Mouse (Mus musculus) limb, embryonic 13.5 days (tissue): ENCODE measurements around the gene Slc37a2. TPM values are rescaled to one million over a fixed set of nuclear protein-coding genes. Genes with fewer than 3 reads are reported as not detected.
A peak's percentile ranks its signal among the peaks of the same experiment; 100 is the strongest.

Source experiments
- ATAC-seq: fragments of 200-750 bp; cut with Nextera tagmentation; 2 replicates; pipeline ENCODE4 v1.8.0; 2017; ENCODE audit warnings: low read depth, moderate number of reproducible peaks, moderate TSS enrichment; ENCODE audit not compliant: low FRiP score
- H3K27ac ChIP-seq: fragments of 300-500 bp; sonication (generic); 2 replicates; pipeline ENCODE4 v1.5.1; 2015; ENCODE audit warnings: inconsistent platforms, mild to moderate bottlenecking, moderate library complexity
- H3K27me3 ChIP-seq: fragments of 300-500 bp; sonication (generic); 2 replicates; pipeline ENCODE4 v1.6.1; 2015; ENCODE audit warnings: mild to moderate bottlenecking, inconsistent platforms
- H3K36me3 ChIP-seq: fragments of 300-500 bp; sonication (generic); 2 replicates; pipeline ENCODE4 v1.6.1; 2015; ENCODE audit warnings: inconsistent platforms, mild to moderate bottlenecking, moderate library complexity
- H3K4me1 ChIP-seq: fragments of 300-500 bp; sonication (generic); 2 replicates; pipeline ENCODE4 v1.6.1; 2015; ENCODE audit warnings: inconsistent platforms
- H3K4me2 ChIP-seq: fragments of 300-500 bp; sonication (generic); replicated peaks from 2 replicates; pipeline ENCODE4 v1.6.1; 2015; ENCODE audit warnings: inconsistent platforms, mild to moderate bottlenecking, moderate library complexity
- H3K4me3 ChIP-seq: fragments of 300-500 bp; sonication (generic); 2 replicates; pipeline ENCODE4 v1.5.1; 2015; ENCODE audit warnings: moderate library complexity, mild to moderate bottlenecking, inconsistent platforms
- H3K9ac ChIP-seq: fragments of 300-500 bp; sonication (generic); 2 replicates; pipeline ENCODE4 v1.6.1; 2015; ENCODE audit warnings: mild to moderate bottlenecking, inconsistent platforms
- H3K9me3 ChIP-seq: fragments of 300-500 bp; sonication (generic); 2 replicates; pipeline ENCODE4 v1.6.1; 2016; ENCODE audit warnings: inconsistent platforms
- WGBS: fragments of 180-500 bp; shearing (Covaris S2); methylation state at CpG from one replicate; pipeline ENCODE4 v1.1.7; 2015; 5-methylcytosine and 5-hydroxymethylcytosine counted together
- polyA plus RNA-seq: library from polyadenylated mRNA; unstranded; fragments of >200 nt; fragmentation: Nextera tagmentation; extraction: Ambion mirVana; gene quantifications from 2 replicates; pipeline ENCODE4 v1.2.1, GENCODE M21; 2015

The Slc37a2 gene
- polyA plus RNA-seq, 1 experiment from 2014 or later: 2.6 TPM

DNA sequence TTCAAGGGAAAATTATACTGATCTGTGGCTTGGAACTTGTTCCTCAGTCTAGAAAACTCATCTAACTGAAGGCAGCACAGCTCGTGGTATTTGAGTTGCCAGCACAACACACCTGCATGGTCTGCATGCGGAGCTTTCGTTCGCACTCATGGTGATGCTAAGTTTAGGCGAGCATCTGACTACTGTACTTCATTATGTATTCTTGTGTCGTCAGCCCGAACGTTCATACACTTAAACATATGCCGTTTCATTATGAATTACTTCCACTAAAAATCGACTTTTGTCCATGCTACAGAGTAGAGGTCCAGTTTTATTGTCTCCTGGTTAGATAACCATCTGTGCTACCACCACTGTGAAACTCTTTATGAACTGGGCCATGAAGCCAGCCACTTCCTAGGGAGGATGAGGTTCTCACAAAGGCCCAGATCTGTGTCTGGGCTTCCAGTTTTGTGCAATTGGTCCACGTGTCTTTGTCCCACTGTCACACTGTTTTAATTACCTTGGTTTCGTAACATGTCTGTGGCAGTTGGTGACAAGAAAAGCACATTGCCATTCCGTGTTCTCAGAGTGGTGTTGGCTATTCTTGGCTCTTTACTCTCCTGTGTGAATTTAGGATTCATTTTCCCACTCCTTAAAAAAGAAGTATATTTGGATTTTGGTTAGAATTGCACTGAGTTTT lies 42.3 kb downstream of the Slc37a2 start:
- WGBS: 84% methylated on average over 13 of the region's 13 CpGs

DNA sequence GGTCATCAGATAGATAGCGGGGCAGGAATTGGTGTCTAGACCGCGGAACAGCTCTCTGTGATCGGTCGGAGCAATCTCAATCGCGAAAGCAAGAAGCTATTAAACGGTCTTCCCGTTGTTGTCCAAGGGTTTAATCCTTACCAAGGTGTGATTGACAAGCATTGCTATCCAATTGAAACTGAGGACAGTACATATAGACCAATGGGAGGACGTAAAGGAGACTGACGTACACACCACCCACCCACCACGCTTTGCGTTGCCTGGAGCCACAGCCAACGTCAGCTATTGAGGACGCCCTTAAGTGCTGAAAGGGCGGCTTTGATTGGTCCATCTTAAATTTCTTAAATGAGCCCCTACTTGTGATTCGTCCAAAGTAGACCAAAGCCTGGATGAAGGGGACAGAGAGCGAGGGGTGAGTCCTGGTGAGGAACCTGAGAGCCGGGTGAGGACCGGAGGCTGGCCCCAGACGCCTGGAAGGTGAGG lies 47.6 kb downstream of the Slc37a2 start, which contains the start of gene Tmem218:
TSS of gene Tmem218 (plus strand) at position 295 of the 483 bp plus-strand sequence.
- Histone ChIP-seq H3K36me3 (no peaks in the 10 kb centered on the region), H3K4me3 (peak within 1 kb of the TSS; percentile 58), H3K9ac (peak within 1 kb of the TSS; percentile 71), H3K27me3 (no peaks in the 10 kb centered on the region), H3K4me1 (peaks cover 7% of the 10 kb centered on the region; the same call in 1 of the 2 replicates), H3K27ac (peak within 1 kb of the TSS; percentile 61; the same call in 1 of the 2 replicates), H3K9me3 (no peaks in the 10 kb centered on the region), H3K4me2 (peak within 1 kb of the TSS; percentile 65)
- 1% methylated on average over 21 of the region's 21 CpGs for WGBS
- peak; percentile 100 for ATAC-seq

More for the DNA sequence above, 42.3 kb downstream of the Slc37a2 start:
- Histone ChIP-seq H3K27ac (no peak overlapping the region), H3K9ac (no peak overlapping the region), H3K4me1 (peaks cover 7% of the 10 kb centered on the region; the same call in 1 of the 2 replicates), H3K9me3 (no peaks in the 10 kb centered on the region), H3K4me2 (no peak overlapping the region), H3K36me3 (peaks cover 5% of the 10 kb centered on the region; the same call in 1 of the 2 replicates), H3K4me3 (no peak overlapping the region), H3K27me3 (no peaks in the 10 kb centered on the region)
- ATAC-seq: no peak

DNA sequence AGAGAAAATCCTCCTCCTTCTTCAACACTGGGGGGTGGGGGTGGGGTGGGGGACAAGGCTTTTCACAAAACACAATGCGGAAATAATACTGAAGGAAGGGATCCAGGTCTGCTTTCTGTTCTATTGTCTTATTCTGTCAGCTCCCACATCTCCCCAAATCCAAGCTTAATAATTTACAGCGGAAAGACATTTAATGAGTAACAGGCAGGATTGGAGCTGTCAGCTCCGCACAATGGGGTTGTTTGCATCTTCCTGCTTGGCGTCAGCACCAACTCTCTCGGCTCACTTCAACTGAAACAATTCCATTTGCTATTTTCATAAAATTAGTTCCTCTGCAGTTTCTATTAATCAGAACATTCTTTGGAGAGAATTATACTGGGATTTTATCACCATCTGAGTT lies 51.7 kb downstream of the Slc37a2 start:
- ATAC-seq: no peak
- H3K9ac ChIP-seq: no peak overlapping the region
- no peaks in the 10 kb centered on the region for H3K9me3 ChIP-seq
- no peak overlapping the region for H3K27ac ChIP-seq
- no peaks in the 10 kb centered on the region for H3K36me3 ChIP-seq
- H3K4me2 ChIP-seq: no peak overlapping the region
- no peaks in the 10 kb centered on the region for H3K27me3 ChIP-seq
- 51% methylated on average over 5 of the region's 5 CpGs for WGBS
- H3K4me1 ChIP-seq: peaks cover 5% of the 10 kb centered on the region; the same call in 1 of the 2 replicates
- H3K4me3 ChIP-seq: no peak overlapping the region

DNA sequence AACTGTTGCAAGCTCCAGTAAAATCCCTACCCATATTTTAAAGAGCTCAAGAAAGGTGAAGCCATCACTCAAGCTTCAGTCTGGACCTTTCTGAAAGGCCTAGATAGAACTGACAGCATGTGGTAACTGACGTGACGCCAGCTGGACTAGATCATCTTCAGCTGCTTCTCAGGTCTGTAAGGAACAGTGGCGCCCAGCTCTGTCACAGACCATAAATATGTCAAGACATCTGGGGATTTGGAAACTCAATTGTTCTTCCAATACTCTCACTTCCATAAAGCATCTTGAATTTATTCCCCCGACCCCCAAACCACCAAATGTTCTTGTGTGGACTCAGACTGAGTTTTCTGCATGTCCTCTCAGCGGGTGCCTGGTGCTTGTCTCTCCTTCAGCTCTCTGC lies 55.1 kb downstream of the Slc37a2 start:
- ATAC-seq: no peak
- Histone ChIP-seq H3K4me1 (no peaks in the 10 kb centered on the region), H3K27ac (no peak overlapping the region), H3K9me3 (no peaks in the 10 kb centered on the region), H3K4me2 (no peak overlapping the region), H3K4me3 (no peak overlapping the region), H3K27me3 (peaks cover 6% of the 10 kb centered on the region; the same call in 1 of the 2 replicates), H3K9ac (no peak overlapping the region), H3K36me3 (no peaks in the 10 kb centered on the region)
- WGBS: 60% methylated on average over 5 of the region's 5 CpGs

DNA sequence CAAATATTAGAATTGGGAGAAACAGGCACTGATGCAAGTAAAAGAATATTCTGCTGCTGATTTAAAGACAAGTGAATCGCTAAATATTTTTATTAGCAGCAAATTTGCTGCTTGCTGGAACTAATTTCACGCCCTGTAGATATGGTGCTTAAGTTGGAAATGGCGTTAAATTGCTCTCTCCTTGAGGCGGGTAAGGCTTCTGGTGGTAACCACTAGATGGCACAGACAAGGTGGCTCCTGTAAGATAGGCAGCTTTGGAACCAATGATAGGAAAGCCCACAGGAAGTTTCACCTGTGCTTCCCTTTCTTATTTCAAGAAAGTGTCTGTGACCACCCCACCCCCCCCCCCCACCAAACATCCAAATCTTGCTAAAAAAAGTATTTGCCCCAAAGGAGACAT lies 58.5 kb downstream of the Slc37a2 start:
- WGBS: 68% methylated on average over 4 of the region's 4 CpGs
- no peak for ATAC-seq
- H3K36me3 ChIP-seq: no peaks in the 10 kb centered on the region
- H3K27ac ChIP-seq: no peak overlapping the region
- no peak overlapping the region for H3K9ac ChIP-seq
- H3K9me3 ChIP-seq: no peaks in the 10 kb centered on the region
- H3K4me2 ChIP-seq: no peak overlapping the region
- peaks cover 10% of the 10 kb centered on the region; the same call in 1 of the 2 replicates for H3K27me3 ChIP-seq
- H3K4me3 ChIP-seq: no peak overlapping the region
- H3K4me1 ChIP-seq: no peaks in the 10 kb centered on the region

DNA sequence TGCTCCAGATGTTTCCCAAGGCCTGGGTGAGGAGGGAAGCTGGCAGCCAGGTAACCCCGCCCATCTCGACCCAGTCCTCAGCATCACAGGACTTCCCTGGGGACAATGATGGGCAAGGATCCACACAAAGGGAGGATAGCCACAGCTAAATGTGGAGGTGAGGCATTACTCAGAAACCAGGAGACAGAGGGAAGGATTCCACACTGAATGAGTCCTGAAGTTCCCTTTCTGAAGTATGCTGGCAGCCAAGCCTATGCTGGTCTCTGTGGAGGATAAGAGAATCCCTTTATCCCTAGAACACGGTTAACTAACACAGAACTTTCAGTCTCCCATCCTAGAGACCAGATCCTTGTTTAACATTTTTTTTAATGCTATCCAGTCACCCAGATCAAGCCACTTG lies 67.5 kb downstream of the Slc37a2 start:
- no peak overlapping the region for H3K27ac ChIP-seq
- H3K4me3 ChIP-seq: no peak overlapping the region
- H3K4me1 ChIP-seq: no peaks in the 10 kb centered on the region
- H3K4me2 ChIP-seq: no peak overlapping the region
- no peaks in the 10 kb centered on the region for H3K36me3 ChIP-seq
- ATAC-seq: no peak
- H3K9ac ChIP-seq: no peak overlapping the region
- H3K9me3 ChIP-seq: no peaks in the 10 kb centered on the region; the same call in 1 of the 2 replicates
- 85% methylated on average over 3 of the region's 3 CpGs for WGBS
- H3K27me3 ChIP-seq: 0 out of 2 replicates have a peak, but pooled peaks cover 2% of the 10 kb centered on the region

DNA sequence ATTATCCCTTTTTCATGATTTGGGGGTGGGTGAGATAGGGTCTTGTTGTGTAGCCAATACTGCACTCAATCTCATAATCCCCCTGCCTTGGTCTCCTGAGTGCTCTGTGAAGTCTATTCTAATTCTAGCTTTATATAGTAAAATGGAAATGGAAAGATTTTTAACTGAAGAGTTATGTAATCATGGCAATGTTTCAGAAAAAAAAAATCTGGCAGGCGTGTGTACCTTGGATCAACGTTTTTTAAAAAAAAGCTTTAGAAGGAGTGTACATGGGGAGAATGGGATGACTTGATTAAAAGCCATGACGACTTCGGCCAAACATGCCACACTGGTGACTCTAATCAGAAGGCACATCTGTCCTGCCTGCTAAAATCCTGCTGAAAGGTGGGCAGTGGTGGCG lies 68.1 kb downstream of the Slc37a2 start:
- Histone ChIP-seq H3K27me3 (0 out of 2 replicates have a peak, but pooled peaks cover 2% of the 10 kb centered on the region), H3K9ac (no peak overlapping the region), H3K9me3 (no peaks in the 10 kb centered on the region; the same call in 1 of the 2 replicates), H3K27ac (no peak overlapping the region), H3K36me3 (no peaks in the 10 kb centered on the region), H3K4me3 (no peak overlapping the region), H3K4me1 (no peaks in the 10 kb centered on the region), H3K4me2 (no peak overlapping the region)
- WGBS: 88% methylated on average over 5 of the region's 5 CpGs
- ATAC-seq: no peak

DNA sequence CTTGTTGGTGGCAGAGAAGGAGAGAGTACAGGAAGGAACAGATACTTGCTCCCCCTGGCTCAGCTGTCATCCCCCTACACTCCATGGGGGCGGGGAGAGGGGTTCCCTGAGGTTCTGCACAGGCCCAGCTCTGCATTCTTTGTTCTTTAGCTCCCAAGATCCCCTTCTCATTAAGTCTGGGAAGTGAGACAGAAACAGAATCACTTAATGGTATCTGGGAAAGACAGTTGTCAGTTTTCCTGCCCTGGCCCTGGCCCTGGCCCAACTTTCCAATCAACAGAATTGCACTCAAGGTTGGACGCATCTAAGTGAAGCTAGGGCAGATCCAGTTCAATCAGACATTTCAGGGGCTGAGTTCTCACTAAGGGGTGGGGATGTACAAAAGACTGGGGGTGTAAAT lies 72.4 kb downstream of the Slc37a2 start:
- peaks cover 28% of the 10 kb centered on the region for H3K27me3 ChIP-seq
- ATAC-seq: no peak
- H3K36me3 ChIP-seq: no peaks in the 10 kb centered on the region
- H3K9ac ChIP-seq: no peak overlapping the region
- no peaks in the 10 kb centered on the region for H3K9me3 ChIP-seq
- peaks cover 12% of the 10 kb centered on the region for H3K4me1 ChIP-seq
- no peak overlapping the region for H3K4me3 ChIP-seq
- no peak overlapping the region for H3K27ac ChIP-seq
- 70% methylated on average over 2 of the region's 2 CpGs for WGBS
- H3K4me2 ChIP-seq: no peak overlapping the region

DNA sequence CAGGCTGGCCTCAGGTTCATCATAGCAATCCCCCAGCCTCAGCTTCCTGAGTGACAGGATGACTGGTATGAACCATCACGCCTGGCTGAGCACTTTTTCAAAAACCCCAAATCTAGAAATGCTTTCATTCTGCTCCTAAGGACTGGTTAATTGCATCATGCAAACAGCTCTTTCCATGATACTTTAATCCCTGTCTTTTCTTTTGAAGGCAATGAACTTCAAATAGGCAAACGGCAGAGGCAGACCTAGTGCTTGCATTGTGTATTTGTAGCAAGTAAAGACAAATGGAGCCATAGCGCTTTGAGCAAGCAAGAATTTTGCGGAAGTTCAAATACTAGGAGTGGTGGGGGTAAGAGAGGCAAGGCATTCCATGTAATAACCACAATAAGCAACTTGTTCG lies 73.9 kb downstream of the Slc37a2 start:
- Histone ChIP-seq H3K36me3 (no peaks in the 10 kb centered on the region), H3K27me3 (peaks cover 33% of the 10 kb centered on the region)

DNA sequence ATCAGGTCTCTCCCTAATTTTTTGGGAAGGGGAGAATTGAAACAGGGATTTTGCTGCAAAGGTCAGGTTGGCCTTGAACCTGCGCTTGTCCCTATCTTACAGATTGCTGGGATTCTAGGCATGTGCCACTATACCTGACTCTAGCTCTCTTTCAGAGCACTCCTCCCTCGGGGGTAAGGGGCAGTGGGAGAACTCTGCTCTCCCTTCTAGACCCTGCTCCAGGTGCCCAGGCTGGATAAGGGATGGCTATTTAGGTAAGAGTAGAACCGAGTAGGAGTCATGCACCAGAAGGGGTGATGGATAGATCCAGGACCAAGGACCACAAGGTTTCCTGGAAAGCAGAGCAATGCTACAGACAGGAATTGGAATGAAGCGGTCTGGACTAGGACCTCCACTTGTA lies 75.9 kb downstream of the Slc37a2 start:
- H3K4me1 ChIP-seq: peaks cover 47% of the 10 kb centered on the region
- 85% methylated on average over 4 of the region's 4 CpGs for WGBS
- no peak overlapping the region for H3K4me3 ChIP-seq
- H3K27me3 ChIP-seq: peaks cover 47% of the 10 kb centered on the region
- H3K36me3 ChIP-seq: no peaks in the 10 kb centered on the region
- H3K4me2 ChIP-seq: no peak overlapping the region
- H3K27ac ChIP-seq: no peak overlapping the region
- no peak for ATAC-seq
- H3K9me3 ChIP-seq: no peaks in the 10 kb centered on the region
- no peak overlapping the region for H3K9ac ChIP-seq

More for the DNA sequence above, 73.9 kb downstream of the Slc37a2 start:
- WGBS: 78% methylated on average over 5 of the region's 5 CpGs
- no peak overlapping the region for H3K4me3 ChIP-seq
- ATAC-seq: no peak
- H3K27ac ChIP-seq: no peak overlapping the region
- no peaks in the 10 kb centered on the region for H3K9me3 ChIP-seq
- peaks cover 27% of the 10 kb centered on the region for H3K4me1 ChIP-seq
- H3K9ac ChIP-seq: no peak overlapping the region
- no peak overlapping the region for H3K4me2 ChIP-seq

DNA sequence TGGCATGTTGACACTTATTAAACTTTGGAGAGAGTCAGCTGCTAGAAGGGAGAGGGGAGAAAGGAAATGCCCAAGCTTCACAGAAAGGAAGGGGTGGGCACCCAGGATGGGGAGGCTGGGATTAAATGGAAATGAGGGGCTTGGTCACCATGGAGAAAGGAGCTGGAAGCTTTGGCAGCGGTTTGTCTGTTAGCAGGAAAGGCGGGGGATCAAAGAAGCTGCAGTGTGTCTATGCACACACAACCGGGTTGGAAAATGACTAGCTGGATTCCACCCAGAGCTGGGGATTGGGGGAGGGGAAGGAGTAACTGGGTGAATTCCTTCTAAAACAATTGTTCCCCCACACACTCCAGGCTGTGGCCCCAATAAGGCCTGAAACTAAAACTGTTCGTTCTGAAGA lies 76.6 kb downstream of the Slc37a2 start:
- 42% methylated on average over 4 of the region's 4 CpGs for WGBS
- Histone ChIP-seq H3K4me2 (no peak overlapping the region), H3K36me3 (no peaks in the 10 kb centered on the region), H3K27ac (no peak overlapping the region), H3K4me3 (no peak overlapping the region), H3K27me3 (peaks cover 51% of the 10 kb centered on the region), H3K9ac (no peak overlapping the region), H3K4me1 (peaks cover 54% of the 10 kb centered on the region), H3K9me3 (no peaks in the 10 kb centered on the region)
- ATAC-seq: no peak
